Mouse (Mus musculus) neural tube, embryonic 14.5 days (tissue): ENCODE results near the gene Gad2. TPM values are rescaled to one million over a fixed set of nuclear protein-coding genes. Genes with fewer than 3 reads are reported as not detected.

Source experiments
- ATAC-seq: fragments of 200-750 bp; cut with Nextera tagmentation; 2 replicates; pipeline ENCODE4 v1.8.0; 2017; ENCODE audit warnings: low read depth, mild to moderate bottlenecking, moderate TSS enrichment, moderate library complexity
- H3K27ac ChIP-seq: fragments of 300-500 bp; sonication (generic); 2 replicates; pipeline ENCODE4 v1.5.1; 2014; ENCODE audit warnings: low read depth, mild to moderate bottlenecking, control low read depth, low read length, moderate library complexity, mixed read lengths
- H3K27me3 ChIP-seq: fragments of 300-500 bp; sonication (generic); 2 replicates; pipeline ENCODE4 v1.6.1; 2014; ENCODE audit warnings: low read length; ENCODE audit not compliant: control insufficient read depth, insufficient read depth
- H3K36me3 ChIP-seq: fragments of 300-500 bp; sonication (generic); 2 replicates; pipeline ENCODE4 v1.6.1; 2014; ENCODE audit warnings: low read length, mixed read lengths; ENCODE audit not compliant: control insufficient read depth, insufficient read depth
- H3K4me1 ChIP-seq: fragments of 300-500 bp; sonication (generic); 2 replicates; pipeline ENCODE4 v1.6.1; 2014; ENCODE audit warnings: low read length; ENCODE audit not compliant: control insufficient read depth, insufficient read depth
- H3K4me2 ChIP-seq: fragments of 300-500 bp; sonication (generic); 2 replicates; pipeline ENCODE4 v1.6.1; 2014; ENCODE audit warnings: mild to moderate bottlenecking, low read depth, low read length, control low read depth
- H3K4me3 ChIP-seq: fragments of 300-500 bp; sonication (generic); 2 replicates; pipeline ENCODE4 v1.5.1; 2014; ENCODE audit warnings: low read depth, low read length, control low read depth, mixed read lengths
- H3K9ac ChIP-seq: fragments of 300-500 bp; sonication (generic); replicated peaks from 2 replicates; pipeline ENCODE4 v1.6.1; 2014; ENCODE audit warnings: low read depth, mild to moderate bottlenecking, control low read depth, low read length, mixed read lengths
- H3K9me3 ChIP-seq: fragments of 300-500 bp; sonication (generic); 2 replicates; pipeline ENCODE4 v1.6.1; 2016; ENCODE audit warnings: low read length; ENCODE audit not compliant: control insufficient read depth
- WGBS: fragments of 180-500 bp; shearing (Covaris S2); extraction: QIAGEN DNeasy Blood & Tissue Kit; methylation state at CpG from one replicate; pipeline ENCODE4 v1.1.7; 2014; 5-methylcytosine and 5-hydroxymethylcytosine counted together
- polyA plus RNA-seq: library from polyadenylated mRNA; unstranded; fragments of >200 nt; fragmentation: Nextera tagmentation; extraction: Ambion mirVana; gene quantifications from 2 replicates; pipeline ENCODE4 v1.2.1, GENCODE M21; 2014

Gene Gad2
- polyA plus RNA-seq, 1 experiment from 2014 or later: 38.5 TPM

DNA sequence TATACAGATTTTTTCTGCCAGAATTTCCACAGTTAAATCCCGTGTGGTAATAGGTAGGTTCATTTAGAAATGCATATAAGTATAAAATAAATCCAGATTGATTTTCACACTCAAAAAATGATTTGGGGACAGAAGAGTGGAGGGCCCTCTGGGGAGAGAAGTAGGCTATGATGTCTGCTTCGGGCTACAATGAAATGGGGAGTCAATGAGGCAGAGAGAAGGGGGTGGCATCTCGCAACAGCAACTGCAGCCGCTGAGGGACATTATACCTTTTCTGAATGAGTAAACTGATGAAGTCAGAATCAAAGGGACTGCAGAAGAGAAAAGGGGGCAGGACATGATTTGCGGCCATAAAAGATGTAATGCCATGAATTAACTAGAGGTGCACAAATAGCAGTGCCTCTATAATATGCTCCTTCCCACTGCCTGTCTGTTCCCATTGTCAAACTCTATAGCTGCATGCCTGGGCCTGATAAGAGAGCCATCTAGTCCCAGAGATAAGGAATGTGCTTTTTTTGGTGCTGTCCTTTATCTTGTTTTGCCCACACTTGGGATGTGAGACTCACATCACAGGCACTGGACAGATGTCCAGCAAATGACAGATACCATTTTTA lies 5.9 kb downstream of the Gad2 start:
- peak overlapping the region; percentile 22; the same call in 1 of the 2 replicates for H3K9ac ChIP-seq
- 12% methylated on average over 5 of the region's 5 CpGs for WGBS
- peak; percentile 56 for ATAC-seq

DNA sequence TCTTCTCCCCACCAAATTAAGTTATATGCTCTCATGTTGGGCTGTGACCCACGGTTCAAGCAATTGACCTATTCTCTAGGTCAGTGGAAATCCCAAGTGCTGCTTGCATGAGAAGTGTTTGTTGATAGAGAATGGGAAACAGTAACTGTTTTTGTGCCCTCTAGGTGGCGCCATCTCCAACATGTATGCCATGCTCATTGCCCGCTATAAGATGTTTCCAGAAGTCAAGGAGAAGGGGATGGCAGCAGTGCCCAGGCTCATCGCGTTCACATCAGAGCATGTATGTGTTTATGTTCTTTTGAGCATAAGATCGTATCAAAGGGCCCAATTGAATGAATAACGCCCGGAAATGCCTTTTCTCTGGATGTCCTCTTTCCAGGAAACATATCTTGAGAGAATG lies 12.8 kb downstream of the Gad2 start:
- Histone ChIP-seq H3K27me3 (no peaks in the 10 kb centered on the region), H3K27ac (no peak overlapping the region), H3K36me3 (no peaks in the 10 kb centered on the region), H3K9ac (no peak overlapping the region), H3K4me3 (no peak overlapping the region), H3K4me2 (no peak overlapping the region), H3K9me3 (no peaks in the 10 kb centered on the region), H3K4me1 (no peaks in the 10 kb centered on the region; the same call in 1 of the 2 replicates)
- ATAC-seq: no peak
- WGBS: 44% methylated on average over 8 of the region's 8 CpGs

More for the DNA sequence above, 5.9 kb downstream of the Gad2 start:
- peaks cover 12% of the 10 kb centered on the region for H3K27me3 ChIP-seq
- H3K4me3 ChIP-seq: peak overlapping the region; percentile 15
- H3K9me3 ChIP-seq: no peaks in the 10 kb centered on the region
- no peaks in the 10 kb centered on the region; the same call in 1 of the 2 replicates for H3K4me1 ChIP-seq
- peak overlapping the region; percentile 67 for H3K4me2 ChIP-seq
- no peaks in the 10 kb centered on the region for H3K36me3 ChIP-seq
- peak overlapping the region; percentile 78 for H3K27ac ChIP-seq

DNA sequence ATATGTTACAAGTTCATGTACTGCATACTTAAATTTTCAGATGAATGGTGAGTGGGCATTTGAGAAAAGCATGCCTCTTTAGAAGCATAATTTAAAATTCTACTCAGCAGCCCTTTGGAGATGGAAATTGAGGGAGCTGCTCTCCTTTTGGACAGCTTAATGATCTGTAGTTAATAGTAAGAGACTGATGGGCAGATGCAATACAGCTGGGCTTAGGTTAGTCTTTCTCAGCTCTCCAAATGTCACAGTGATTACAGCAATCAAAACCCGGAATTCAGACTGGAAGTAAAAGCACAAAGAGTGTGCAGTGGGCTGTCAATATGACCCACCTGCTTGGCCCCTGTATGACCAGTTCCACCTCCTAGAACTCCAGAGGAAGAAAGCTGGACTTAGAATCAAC lies 24.1 kb downstream of the Gad2 start:
- no peak for ATAC-seq
- Histone ChIP-seq H3K36me3 (no peaks in the 10 kb centered on the region), H3K9me3 (no peaks in the 10 kb centered on the region), H3K4me3 (no peak overlapping the region), H3K4me2 (no peak overlapping the region), H3K4me1 (no peaks in the 10 kb centered on the region), H3K27me3 (no peaks in the 10 kb centered on the region), H3K27ac (no peak overlapping the region), H3K9ac (no peak overlapping the region)
- WGBS: 16% methylated on average over 1 of the region's 1 CpGs

- Histone ChIP-seq H3K27me3 (no peaks in the 10 kb centered on the region), H3K27ac (no peak overlapping the region), H3K9ac (no peak overlapping the region), H3K4me3 (no peak overlapping the region), H3K4me1 (no peaks in the 10 kb centered on the region), H3K4me2 (no peak overlapping the region), H3K9me3 (no peaks in the 10 kb centered on the region), H3K36me3 (no peaks in the 10 kb centered on the region)
- ATAC-seq: no peak
- 77% methylated on average over 1 of the region's 1 CpGs for WGBS
These were observed 26.4 kb downstream of the Gad2 start for GRCm38 (mm10) chr2:22648394-22648793.

- ATAC-seq: no peak
- Histone ChIP-seq H3K9me3 (no peaks in the 10 kb centered on the region), H3K9ac (no peak overlapping the region), H3K4me2 (no peak overlapping the region), H3K4me3 (no peak overlapping the region), H3K4me1 (no peaks in the 10 kb centered on the region), H3K36me3 (no peaks in the 10 kb centered on the region), H3K27me3 (no peaks in the 10 kb centered on the region), H3K27ac (no peak overlapping the region)
- 81% methylated on average over 4 of the region's 4 CpGs for WGBS
These were observed 29.8 kb downstream of the Gad2 start for GRCm38 (mm10) chr2:22651826-22652225.

- 76% methylated on average over 1 of the region's 1 CpGs for WGBS
- H3K4me3 ChIP-seq: no peak overlapping the region
- H3K9ac ChIP-seq: no peak overlapping the region
- H3K27ac ChIP-seq: no peak overlapping the region
- ATAC-seq: no peak
- H3K4me2 ChIP-seq: no peak overlapping the region
- no peaks in the 10 kb centered on the region for H3K4me1 ChIP-seq
- H3K27me3 ChIP-seq: no peaks in the 10 kb centered on the region
- no peaks in the 10 kb centered on the region for H3K36me3 ChIP-seq
- no peaks in the 10 kb centered on the region for H3K9me3 ChIP-seq
These were observed 41.7 kb downstream of the Gad2 start for GRCm38 (mm10) chr2:22663731-22664130.

- H3K9me3 ChIP-seq: no peaks in the 10 kb centered on the region
- no peak overlapping the region for H3K4me3 ChIP-seq
- no peaks in the 10 kb centered on the region for H3K4me1 ChIP-seq
- no peak overlapping the region for H3K27ac ChIP-seq
- no peak overlapping the region for H3K4me2 ChIP-seq
- no peak for ATAC-seq
- 75% methylated on average over 2 of the region's 2 CpGs for WGBS
- no peak overlapping the region for H3K9ac ChIP-seq
- H3K27me3 ChIP-seq: no peaks in the 10 kb centered on the region
- no peaks in the 10 kb centered on the region; the same call in 1 of the 2 replicates for H3K36me3 ChIP-seq
These were observed 48.4 kb downstream of the Gad2 start for GRCm38 (mm10) chr2:22670415-22670814.

- no peaks in the 10 kb centered on the region for H3K4me1 ChIP-seq
- no peak overlapping the region for H3K4me3 ChIP-seq
- no peak overlapping the region for H3K27ac ChIP-seq
- H3K9me3 ChIP-seq: no peaks in the 10 kb centered on the region
- no peaks in the 10 kb centered on the region; the same call in 1 of the 2 replicates for H3K36me3 ChIP-seq
- no peak overlapping the region for H3K9ac ChIP-seq
- no peaks in the 10 kb centered on the region for H3K27me3 ChIP-seq
- ATAC-seq: no peak
- WGBS: 72% methylated on average over 1 of the region's 1 CpGs
- no peak overlapping the region for H3K4me2 ChIP-seq
These were observed 49.3 kb downstream of the Gad2 start for GRCm38 (mm10) chr2:22671348-22671747.

DNA sequence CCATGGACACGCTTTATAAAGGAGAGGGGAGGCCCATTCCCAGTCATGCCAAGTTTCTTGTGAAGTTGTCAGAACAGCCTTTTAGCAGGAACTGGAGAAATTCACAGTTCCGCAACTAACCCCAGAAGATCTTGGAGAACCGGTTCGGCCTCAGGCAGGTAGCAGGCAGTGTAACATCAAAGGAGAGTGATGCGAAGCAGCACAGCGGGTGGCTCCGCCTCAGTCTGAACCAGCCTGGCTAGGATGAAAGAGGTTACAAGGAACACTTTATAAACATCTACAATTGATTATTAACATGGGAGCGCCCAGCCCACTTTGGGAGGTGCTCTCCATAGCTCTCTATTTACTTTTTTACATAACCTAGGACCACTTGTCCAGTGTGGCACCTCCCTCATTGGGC lies 55.1 kb downstream of the Gad2 start:
- H3K4me3 ChIP-seq: no peak overlapping the region
- no peak overlapping the region for H3K9ac ChIP-seq
- no peak for ATAC-seq
- H3K9me3 ChIP-seq: no peaks in the 10 kb centered on the region
- no peak overlapping the region for H3K27ac ChIP-seq
- no peaks in the 10 kb centered on the region for H3K36me3 ChIP-seq
- WGBS: 41% methylated on average over 8 of the region's 8 CpGs
- H3K27me3 ChIP-seq: no peaks in the 10 kb centered on the region
- H3K4me2 ChIP-seq: no peak overlapping the region
- no peaks in the 10 kb centered on the region for H3K4me1 ChIP-seq
